Mouse (Mus musculus) left cerebral cortex, postnatal 4 days (tissue): Measurements from ENCODE around the gene Mapk14. TPM values are rescaled to one million over a fixed set of nuclear protein-coding genes. Genes with fewer than 3 reads are reported as not detected.
A peak's percentile ranks its signal among the peaks of the same experiment; 100 is the strongest.

ENCODE experiments used
- DNase-seq: peaks from one replicate; pipeline ENCODE4 v3.0.0-alpha.2; 2022
- intact Hi-C: fragments of 180-260 bp; cut with DNase I; formaldehyde crosslinking; loops from one replicate; pipeline ENCODE4 v1.15.1; 2025
- total RNA-seq, 2 experiments: library from RNA; stranded (reverse); gene quantifications; 2 replicates each; pipeline ENCODE4 v1.2.3; 2021

Gene Mapk14
- total RNA-seq, 2 experiments from 2014 or later, result 46.5 to 53.2 TPM

DNA sequence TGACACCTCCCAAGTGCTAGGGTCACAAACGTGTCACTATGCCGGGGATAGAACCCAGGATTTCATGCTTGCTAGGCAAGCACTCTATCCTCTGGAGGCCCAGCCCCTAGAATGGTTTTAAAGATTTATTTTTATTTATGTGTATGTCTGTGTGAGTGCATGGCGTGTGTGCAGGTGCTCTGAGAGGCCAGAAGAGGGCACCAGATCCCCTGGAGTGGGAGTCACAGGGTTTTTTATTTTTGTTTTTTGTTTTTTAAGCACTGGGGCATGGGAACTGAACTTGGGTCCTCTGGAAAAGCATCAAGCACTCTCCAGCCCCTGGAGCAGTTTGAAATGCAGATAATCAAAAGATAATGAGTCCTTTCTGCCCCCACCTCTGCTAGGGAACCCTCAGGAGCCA lies 85.7 kb downstream of the Mapk14 start:
- DNase-seq, result peak; percentile 36
- intact Hi-C loops, result no loop called here

DNA sequence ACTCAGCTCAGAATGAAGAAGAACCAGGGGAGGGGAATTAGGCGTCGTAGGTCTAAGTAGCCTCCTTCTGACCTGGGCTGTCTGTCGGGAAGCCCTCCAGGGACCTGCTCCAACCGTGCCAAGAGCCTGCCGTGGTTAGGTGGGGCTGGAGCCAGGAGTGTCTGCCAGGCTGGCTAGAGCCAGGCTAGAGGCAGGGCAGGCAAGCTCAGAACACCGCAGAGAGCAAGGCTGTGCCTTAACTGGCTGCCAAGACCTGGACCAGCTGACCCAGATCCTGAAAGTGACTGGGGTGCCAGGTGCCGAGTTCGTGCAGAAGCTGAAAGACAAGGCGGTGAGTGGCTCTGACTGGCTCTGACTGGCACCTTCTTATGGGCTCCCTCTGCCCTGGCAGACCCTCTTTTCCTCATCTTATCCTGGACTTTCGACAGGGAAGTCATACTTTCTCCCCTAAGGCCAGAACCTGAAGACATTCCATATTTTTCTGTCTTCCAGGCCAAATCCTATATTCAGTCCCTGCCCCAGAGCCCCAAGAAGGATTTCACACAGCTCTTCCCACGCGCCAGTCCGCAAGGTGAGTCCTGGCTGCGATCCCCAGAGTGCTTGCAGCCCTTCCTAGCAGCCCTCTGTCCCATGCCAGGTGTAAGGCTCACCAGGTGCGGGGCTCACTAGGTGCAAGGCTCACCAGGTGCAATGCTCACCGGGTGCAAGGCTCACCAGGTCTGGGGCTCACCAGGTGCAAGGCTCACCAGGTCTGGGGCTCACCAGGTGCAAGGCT lies 86.3 kb downstream of the Mapk14 start:
- intact Hi-C loops, result no loop called here
- peak; percentile 88 for DNase-seq

DNA sequence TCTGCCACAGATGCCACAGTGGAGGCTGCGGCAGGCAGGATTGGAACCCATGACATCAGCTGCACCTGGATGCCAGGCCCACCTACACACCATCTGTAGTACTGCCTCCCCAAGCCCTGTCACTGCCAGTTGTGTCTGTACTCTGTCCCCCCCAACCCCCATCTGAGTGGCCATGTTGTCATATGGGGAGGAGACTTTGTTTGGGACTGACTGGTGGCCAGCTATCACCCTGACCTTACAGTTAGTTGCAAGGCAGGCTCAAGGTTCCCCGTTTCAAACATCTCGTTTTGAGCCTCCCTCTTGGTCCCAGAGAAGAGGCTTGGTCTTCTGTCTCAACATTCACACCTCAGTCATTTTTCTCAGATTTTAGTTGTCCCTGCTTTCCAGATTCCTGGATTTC lies 88.6 kb downstream of the Mapk14 start:
- DNase-seq, result no peak
- intact Hi-C loops, result no loop called here

DNA sequence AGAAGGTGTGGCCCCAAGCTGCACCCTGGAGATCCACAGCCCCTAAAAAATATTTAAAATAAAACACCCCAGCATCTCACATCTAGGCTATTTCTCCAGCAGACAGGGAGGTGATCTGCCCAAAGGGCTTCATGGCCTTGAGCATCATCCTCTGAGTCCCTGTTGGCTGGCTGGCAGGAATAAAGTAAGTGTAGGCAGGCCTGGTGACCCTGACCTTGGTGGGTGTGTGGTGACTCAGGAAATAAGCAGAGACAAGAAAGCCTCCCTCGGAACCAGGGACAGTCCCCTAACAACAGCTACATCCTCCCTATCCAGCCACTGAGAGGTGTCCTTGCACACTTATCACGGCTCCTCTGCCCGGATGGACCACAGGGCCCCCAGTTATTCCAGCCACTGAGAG lies 89.7 kb downstream of the Mapk14 start:
- intact Hi-C loops, result no loop called here
- DNase-seq, result no peak

DNA sequence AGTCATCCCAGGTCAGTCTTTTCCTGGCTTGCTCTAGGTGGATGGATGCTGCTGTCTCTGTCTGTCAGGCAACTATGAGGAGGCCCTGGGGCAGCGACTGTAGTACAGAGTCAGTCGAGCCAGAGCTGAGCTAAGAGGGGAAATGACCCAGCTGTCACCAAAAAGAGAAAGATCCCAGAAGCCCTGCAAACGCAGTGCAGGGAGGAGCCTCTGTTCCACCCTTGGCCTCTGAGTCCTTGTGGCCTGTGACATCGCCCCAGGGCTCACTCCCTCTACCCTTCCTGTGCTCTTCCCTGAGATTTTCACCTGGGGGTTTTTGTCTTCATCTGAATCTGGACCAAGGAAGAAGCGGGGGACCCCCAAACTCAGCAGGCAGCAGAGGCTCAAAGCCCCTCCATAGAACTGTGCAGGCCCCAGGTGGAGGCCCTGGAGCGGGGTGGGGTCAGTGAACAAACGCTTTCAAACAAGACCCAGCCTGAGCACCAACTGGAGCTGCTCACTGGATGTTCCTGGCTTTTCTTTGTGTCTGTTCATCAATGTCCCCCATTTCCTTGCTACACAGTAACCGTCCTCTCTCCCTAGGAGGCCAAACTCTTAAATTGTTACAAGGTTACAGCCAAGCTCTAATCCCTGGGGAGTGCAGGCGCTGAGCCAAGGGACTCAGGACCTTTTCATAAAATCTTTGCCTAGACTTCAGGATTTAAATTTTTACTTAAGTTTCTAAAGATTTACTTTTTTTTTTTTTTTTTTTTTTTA lies 90.3 kb downstream of the Mapk14 start:
- peak; percentile 23 for DNase-seq
- intact Hi-C loops, result no loop called here

DNA sequence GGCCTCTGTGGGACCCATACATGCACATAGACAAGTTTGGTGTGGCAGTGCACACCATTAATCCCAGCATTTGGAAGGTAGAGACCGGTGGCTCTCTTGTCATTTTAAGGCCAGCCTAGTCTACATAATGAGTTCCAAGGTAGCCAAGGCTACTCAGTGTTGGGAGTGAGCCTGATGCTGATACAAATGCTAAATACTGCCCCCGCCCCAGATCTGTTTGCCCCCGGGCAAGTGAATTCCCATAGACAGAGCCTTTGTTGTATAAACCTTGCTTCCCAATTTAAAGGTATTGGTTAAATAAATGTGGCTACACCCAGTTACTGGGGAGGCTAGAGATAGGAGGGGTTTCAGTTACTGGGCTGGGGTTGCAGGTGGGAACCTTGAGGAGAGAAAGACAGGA lies 93.9 kb downstream of the Mapk14 start:
- intact Hi-C loops, result no loop called here
- DNase-seq, result no peak

DNA sequence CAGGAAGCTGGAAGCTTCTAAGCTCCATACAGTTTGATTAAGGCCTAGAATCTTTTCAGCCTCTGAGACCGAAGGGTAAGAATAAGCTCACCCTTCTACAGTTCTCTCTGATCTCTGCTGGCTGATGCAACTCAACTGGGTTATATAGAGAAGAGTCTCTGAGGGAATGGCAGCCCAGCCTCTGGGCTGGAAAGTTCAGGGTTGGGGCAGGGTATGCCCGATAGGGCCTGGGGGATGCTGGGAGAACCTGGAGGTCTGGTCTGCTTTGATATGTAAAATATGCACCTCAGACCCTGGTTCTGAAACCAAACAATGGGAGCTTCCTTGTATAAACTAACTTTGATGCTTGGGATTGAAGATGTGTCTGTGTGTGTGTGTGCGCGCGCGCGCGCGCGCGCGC lies 96.4 kb downstream of the Mapk14 start:
- intact Hi-C loops, result no loop called here
- DNase-seq, result no peak

DNA sequence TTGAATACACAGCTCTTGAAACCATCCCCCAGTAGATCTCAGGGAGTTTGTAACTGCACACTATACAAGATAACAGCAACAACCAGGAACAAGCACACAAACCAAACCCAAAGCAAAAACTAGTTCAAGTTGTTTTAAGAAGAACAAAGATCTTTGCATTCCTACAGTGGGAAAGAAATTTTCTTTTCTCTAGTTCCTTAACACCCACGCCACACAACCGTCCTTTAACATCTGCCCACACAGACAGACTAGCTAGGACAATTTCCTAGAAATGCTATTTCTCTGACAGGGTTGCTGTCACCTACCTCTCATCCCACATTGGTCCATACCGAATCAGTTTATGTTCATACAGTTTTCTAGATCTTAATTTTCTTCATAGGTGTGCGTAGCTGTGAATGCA lies 105.9 kb downstream of the Mapk14 start:
- DNase-seq, result no peak
- intact Hi-C loops, result no loop called here

Other genes starting within 250 kb of the Mapk14 start
- gene Fkbp5, start 173.8 kb upstream of the Mapk14 start, total RNA-seq, result 10 to 100 TPM; 39.0 to 40.9 TPM
- gene Armc12, start 160.5 kb upstream of the Mapk14 start, total RNA-seq, result not detected
- not detected for gene Clpsl2, start 141.9 kb upstream of the Mapk14 start, total RNA-seq
- not detected for gene Clps, start 130.6 kb upstream of the Mapk14 start, total RNA-seq
- gene Lhfpl5, start 115.7 kb upstream of the Mapk14 start, total RNA-seq, result 1 to 10 TPM; 7.4 to 8.1 TPM
- gene Srpk1, start 68.6 kb upstream of the Mapk14 start, total RNA-seq, result 100 to 1,000 TPM; 127 to 133 TPM
- gene Slc26a8, start 1.1 kb upstream of the Mapk14 start, total RNA-seq, result 10 to 100 TPM in 1 of 2 experiments, 1 to 10 TPM in 1; 6.2 to 10.4 TPM
- gene AC170998.1, start 34.8 kb downstream of the Mapk14 start, total RNA-seq, result 1 to 10 TPM; 2.0 to 3.4 TPM
- gene Mapk13, start 78.0 kb downstream of the Mapk14 start, total RNA-seq, result under 1 TPM; 0.72 to 0.83 TPM
- 10 to 100 TPM; 40.4 to 41.5 TPM for gene Brpf3, start 109.8 kb downstream of the Mapk14 start, total RNA-seq
- gene Pnpla1, start 167.1 kb downstream of the Mapk14 start, total RNA-seq, result under 1 TPM; 0.22 to 0.42 TPM
- 1 to 10 TPM; 3.0 to 6.7 TPM for gene 4930539E08Rik, start 224.0 kb downstream of the Mapk14 start, total RNA-seq